Mouse (Mus musculus): ENCODE measurements around the gene Eml5. TPM values are rescaled to one million over a fixed set of nuclear protein-coding genes. Genes with fewer than 3 reads are reported as not detected.

Gene Eml5
- 10 to 100 TPM in 1 of 2 experiments, 1 to 10 TPM in 1; 8.9 to 12.5 TPM for polyA plus RNA-seq (2017; shearing (Covaris generic))

- peak; percentile 80 for ATAC-seq
These were observed at the start of gene Eml5 for GRCm38 (mm10) chr12:98900881-98901801. Eml5 (minus strand) TSS chr12:98901484.

DNA sequence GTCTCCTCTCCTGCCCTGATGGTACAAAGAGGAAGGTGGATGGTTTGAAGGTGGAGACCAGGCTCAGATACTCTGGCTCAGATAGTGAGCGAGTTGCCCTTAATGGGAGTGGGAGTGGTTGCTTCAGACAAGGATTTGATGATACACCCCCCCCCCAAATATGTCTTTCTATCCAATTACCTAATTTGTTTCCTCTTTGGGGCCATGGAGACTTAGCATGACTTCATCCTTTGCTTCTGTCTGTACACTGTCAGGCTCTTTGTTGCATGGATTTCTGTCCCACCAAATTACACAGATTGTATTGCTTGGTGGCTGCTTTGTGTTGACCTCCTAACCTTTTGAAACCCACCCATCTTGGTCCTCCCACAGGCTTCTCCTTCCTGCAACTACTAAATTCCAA is 31.6 kb upstream of the Eml5 start:
- no peak for ATAC-seq

DNA sequence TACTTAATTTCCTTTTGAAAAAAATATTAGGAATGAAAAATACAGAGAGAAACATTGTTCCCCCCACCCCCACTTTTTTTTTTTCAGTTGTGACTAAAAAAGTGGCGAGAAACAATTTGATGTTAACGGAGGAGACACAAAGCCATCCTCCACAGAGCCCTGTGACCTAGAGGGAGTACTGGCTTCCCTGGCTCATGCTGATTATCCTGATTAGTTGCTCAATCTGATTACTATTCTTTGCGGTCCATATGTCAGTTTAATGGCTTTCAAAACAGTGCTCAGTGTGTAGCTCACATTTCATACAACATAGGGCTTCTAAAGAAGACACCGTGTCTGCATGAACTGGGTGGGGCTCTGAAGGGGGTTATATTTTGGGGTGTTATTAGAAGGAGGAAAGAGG is 31.2 kb upstream of the Eml5 start:
- no peak for ATAC-seq

DNA sequence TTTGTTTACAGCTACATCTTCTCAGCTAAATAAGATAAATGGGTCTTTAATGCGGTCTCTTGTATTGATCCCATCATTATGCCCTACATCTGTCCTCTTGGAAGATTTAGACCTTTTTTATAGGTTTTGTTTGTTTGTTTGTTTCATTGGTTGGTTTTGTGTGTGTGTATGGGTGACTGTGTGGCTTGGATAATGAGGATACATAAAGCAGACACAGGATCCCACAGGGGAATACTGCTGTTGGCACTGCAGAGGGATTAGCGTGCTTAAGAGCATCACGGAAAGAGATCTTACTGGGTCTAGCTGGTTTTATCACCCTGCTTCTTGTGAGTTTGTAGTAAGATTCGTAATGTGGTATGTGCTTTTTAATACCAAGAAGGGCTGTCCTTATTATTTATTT is 29.9 kb upstream of the Eml5 start:
- ATAC-seq, result no peak

GRCm38 (mm10) chr12:98920194-98920991 is 19.1 kb upstream of the Eml5 start, which contains the start of gene Ttc8:
Ttc8 (plus strand) TSS chr12:98920574.
- ATAC-seq, result peak; percentile 88

DNA sequence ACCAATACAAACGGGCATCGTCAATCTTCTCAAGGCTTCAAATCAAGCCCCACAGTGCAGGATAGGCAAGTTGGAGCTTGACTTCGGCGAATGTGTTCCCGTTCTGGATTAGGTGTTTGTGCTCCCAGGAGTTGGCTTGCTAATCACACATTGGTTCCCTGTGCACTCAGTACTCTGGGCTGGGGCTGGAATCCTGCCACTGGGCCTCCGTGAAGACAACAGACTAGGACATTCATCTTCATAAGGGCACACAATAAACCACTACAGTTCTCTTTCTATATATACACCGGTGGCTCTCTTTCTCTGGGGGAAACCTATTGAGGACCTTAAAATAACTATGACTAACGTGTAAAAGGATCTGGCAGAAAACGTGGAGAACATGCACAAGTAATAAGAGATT is 8.8 kb upstream of the Eml5 start:
- ATAC-seq, result no peak

DNA sequence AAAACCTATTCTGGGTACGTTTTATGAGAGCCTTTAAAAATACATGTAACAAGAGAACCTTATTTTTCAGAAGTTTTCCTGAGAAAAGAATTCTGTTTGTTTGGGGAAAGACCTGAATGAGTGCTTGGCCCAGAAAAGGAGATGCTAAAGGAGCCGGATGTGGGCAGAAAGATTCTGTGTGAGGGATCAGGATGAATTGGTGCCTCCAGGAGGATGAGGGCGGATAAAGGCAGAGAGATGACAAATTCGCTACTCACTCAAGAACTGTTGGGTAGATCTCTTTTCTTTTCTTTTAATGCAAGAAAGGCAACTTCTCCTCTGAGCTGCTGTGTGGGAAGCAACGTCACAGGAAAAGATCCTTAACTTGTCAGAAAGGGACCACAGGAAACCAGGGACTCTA is 4.2 kb upstream of the Eml5 start:
- no peak for ATAC-seq

DNA sequence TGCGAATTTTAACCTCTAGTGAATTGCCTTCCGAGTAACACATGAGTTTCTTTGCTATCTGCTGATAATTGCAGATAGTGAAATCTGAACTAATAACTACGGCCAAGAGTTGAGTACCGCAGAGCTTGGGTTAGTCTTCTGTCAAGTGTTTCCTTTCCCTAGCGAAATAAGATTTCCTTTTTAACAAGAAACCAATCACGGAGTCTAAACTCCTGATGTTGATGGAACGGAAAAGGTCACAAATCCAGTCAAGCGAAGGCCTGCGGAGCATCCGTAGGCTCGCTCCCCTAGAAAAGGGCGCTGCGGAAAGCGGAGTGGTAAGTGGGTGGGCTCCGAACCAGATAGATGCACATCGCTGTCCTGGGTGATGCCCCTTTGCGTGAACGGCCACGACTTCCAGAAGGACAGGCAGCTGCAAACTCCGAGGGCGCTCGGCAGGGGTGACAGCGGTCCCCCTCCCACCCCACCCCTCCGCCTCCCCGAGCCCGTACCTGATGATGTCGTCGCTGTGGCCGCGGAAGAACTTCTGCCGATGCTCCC is 873 bp downstream of the Eml5 start:
- peak; percentile 30 for ATAC-seq

GRCm38 (mm10) chr12:98899676-98900075 is 1.6 kb downstream of the Eml5 start:
- no peak for ATAC-seq

- ATAC-seq, result no peak
These were observed 4.5 kb downstream of the Eml5 start for GRCm38 (mm10) chr12:98896761-98897160.

DNA sequence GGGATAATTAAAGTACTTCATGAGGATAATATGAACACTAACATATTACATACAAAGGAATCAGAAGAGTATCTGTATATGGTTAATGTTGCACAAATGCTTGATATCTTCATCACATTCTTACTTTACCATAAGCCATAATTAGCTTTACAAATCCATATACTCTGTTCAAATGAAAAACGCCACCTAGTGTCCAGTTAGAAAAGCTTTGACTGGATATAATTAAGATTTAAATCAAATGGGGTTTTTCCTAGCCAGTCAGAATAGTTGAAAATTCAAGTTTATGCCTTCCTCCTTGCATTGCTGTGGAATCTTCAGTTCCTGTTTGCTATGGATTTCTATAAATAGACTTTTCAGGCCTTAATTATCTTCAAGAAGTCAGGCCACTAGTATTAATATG is 16.8 kb downstream of the Eml5 start:
- ATAC-seq, result peak; percentile 73

DNA sequence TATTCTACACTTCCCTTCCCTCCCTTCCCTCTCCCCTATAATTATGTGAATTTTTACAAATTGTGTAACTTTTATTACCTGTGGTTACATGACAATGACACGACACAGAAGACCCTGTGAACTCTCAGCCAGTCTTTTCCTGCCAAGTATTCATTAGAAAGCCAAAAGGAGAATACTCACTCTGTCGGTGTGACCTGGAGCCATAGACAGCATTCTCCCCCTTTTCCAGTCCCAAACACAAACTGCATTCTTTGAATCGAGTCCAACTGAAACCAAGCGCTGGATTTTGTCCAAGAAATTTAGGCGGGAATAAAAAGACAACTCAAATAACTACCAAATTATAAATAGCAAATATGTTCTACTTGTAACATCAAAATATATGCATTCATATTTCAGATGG is 19.5 kb downstream of the Eml5 start:
- ATAC-seq, result no peak

DNA sequence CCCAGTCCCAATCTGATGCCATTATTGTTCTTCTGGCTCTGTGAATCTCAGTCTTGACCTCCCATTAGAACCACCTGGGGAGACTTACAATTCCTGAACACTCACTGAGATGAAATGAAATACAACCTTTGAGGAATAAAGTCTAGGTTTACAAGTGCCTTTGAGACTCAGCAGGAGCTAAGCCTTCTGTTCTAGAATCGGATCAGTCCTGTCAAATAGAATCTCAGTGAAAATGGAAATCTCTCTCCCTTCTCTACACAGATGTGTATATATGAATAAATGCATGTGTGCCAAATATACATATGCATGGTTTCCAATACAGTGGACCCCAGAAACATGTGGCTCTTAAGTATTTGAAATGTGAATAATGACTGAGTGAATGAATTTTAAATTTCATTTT is 22.6 kb downstream of the Eml5 start:
- ATAC-seq, result no peak

GRCm38 (mm10) chr12:98875216-98875615 is 26.1 kb downstream of the Eml5 start:
- no peak for ATAC-seq

DNA sequence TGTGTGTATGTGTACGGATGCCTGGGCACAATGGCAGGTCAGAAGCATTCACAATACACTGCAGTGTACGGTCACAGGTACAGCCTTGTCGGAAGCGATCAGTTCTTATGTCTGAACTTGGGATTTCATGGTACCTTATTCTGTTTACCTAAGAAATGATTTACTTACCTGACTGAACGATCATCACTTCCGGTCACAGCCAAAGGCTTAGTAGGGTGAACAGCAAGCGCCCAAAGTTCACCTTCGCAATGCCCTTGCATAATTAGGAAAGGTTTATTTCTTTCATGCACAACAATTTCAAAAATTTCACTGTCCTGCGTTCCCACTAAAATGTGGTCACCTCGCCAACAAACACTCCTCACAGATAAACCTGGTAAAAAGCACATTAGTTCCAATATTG is 28.4 kb downstream of the Eml5 start:
- ATAC-seq, result no peak

- no peak for ATAC-seq
These were observed 37.8 kb downstream of the Eml5 start for GRCm38 (mm10) chr12:98863436-98863835.

DNA sequence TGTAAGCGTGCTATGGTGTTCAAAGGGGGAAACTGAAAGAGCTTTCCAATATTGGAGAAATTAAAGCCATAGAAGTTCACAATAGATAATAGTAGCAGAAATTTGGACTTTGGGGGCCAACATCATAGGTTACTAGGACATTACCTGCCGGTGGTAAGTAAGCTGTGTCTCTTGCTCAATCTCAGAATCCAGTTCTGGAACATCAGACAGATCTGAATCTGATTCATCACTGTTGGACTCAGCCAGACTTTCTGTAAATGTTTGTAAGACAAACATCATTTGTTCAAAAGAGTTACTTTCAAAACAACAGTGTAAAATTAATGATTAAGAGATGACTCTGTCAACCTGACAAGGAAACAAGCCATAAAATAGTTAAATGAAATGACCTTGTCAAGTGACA is 41.0 kb downstream of the Eml5 start:
- no peak for ATAC-seq

DNA sequence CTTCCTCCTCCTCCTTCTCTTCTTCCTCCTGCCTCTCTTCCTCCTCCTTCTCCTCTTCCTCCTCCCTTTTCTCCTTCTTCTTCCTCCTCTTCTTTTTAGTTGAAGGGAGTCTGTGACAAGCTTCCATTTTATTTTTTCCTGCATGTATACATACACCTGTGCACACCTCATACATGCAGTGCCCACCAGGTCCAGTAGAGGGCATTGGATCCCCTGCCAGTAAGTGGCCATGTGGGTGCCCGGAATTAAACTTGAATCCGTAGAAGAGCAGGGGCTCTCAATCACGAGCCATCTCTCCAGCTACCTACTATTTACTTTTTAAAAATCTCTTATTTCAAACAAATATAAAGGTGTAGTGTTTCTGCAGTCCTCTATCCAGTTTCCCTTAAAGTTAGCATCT is 50.5 kb downstream of the Eml5 start:
- ATAC-seq, result peak; percentile 72

DNA sequence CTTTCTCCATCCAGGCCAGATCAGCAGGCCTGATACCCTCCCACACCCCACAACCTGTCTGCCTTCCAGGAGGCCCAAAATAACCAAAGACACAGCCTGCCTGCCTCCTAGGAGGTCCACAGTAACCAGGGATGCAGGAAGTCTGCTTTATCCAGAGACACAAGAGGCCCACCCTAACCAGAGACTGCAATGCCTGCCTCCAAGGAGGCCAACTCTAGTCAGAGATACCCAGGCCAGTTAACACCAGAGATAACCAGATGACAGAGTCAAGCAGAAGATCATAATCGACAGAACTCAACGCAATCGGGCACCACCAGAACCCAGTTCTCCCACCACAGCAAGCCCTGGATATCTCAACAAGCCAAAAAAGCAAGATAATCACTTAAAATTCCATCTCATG is 56.5 kb downstream of the Eml5 start:
- no peak for ATAC-seq

- no peak for ATAC-seq
These were observed 61.1 kb downstream of the Eml5 start for GRCm38 (mm10) chr12:98840135-98840534.

DNA sequence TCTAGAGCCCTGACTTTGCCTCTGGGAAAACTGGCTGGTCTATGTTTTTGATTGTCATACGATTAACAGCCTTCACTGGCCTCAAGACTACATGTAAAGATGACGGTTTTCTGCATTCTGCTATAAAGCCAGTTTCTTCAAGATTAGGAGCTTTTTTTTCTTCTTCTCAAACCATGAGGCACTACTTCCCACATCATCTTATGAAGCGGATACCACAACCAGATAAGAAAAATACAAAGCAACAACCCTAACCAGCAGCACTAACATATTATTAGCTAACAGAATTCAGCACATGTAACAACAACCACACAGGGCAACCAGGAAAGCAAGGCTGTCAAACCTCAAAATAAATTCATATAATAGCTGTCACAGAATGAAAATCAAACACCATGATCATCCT is 63.3 kb downstream of the Eml5 start:
- no peak for ATAC-seq

DNA sequence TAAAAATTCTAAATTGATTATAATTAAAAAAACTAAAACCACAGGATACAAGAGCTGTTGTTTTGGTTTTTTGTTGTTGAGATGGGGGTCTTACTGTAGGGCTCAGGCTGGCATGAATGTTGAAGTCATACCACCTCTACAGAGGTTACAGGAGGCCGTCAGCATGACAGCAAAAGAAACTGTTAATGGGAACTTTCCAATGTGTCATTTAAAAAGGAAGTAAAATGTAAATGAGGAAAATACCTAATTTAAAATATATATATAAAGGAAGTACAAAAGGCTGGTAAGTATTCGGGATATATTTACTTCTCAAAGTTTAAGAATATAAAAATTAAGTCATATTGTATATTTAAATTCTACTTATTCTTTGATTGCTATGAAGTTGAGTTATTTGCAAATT is 65.8 kb downstream of the Eml5 start:
- ATAC-seq, result no peak

DNA sequence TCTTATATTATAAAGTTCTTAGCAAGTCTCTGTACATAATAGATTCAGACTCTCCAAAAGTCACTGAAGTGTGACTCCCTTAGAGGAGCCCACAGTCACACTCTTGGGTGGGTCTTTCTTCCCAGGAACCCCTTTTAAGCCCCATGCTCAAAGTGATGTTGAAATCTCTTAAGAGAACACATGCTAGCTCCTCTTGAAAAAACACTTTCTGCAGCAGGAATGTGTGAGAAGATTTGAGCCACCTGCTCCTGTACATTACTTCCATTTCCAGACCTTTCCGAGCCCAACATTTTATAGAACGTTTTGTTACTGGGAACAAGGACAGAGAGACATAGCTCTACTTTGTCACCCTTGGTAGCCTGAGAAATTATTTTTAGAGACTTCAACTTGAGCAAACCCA is 66.4 kb downstream of the Eml5 start:
- no peak for ATAC-seq
